Mouse (Mus musculus): ENCODE measurements around the gene Krtap29-1.

DNA sequence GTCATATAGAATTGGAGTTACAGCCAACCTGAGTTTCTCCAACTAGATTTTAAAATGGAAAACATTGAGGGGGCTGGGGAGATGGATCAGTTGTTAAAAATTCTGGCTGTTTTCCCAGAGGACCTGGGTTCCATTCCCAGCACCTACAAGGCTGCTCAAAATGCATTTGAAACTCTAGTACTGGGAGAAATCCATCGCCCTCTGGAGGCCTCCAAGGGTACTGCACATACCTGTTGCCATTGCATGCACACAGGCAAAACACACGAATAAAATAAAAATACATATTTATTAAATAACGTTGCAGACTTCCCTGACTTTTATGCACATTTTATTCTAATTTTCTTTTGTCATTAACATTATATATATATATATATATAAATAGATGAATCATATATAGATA lies 27.8 kb upstream of the Krtap29-1 start:
- TF ChIP-seq CTCF (IDR thresholded peaks at IDR 0.05; ENCODE audit: low read depth) (peak; percentile 27; the same call in 1 of the 2 replicates), EP300 (IDR thresholded peaks at IDR 0.05; ENCODE audit: low read depth) (no peak)
